ENCODE assay signal across 8 mouse cellular contexts in the genomic region with DNA sequence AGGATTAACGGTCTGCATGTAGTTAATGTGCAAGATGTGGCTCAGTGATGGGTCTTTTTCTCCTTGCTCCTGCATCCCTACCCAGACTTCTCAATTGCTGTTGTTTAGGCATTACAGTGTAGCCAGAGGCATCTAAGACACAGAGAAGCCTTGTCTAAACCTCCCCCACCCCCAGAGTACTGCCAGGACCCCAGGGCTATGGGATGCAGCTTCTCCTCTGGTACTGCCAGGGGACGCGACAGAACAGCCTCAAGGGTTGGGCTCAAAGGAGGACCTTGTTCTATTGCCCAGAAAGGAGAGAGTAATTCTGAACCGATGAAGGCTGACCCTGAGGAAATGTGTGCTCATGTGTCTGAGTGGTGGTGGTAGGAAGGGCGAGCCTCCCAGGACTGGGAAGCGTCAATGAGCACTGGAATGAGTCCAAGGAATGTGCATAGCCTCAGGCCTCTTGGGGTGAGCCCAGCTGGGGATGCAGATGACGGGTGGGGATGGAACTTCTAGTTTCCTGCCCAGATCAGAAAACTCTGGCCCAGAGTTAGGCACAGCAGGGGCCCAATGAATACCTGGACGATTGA. TPM values are rescaled to one million over a fixed set of nuclear protein-coding genes. Genes with fewer than 3 reads are reported as not detected.
DNase-seq lines count a peak whose midpoint lies in the region; ATAC-seq and TF ChIP-seq lines count a peak whose summit lies in the region.

No protein-coding gene starts in this region.

- ATAC-seq in liver, postnatal 0 days: no peak
- peak; percentile 76; the same call in 1 of the 2 replicates for ATAC-seq in embryonic facial prominence, embryonic 15.5 days (ENCODE audit: insufficient number of reproducible peaks, low FRiP score, low TSS enrichment, low read depth)
- peak; percentile 58; the same call in 1 of the 2 replicates for ATAC-seq in stomach, postnatal 0 days (ENCODE audit: low FRiP score, low TSS enrichment)
- ATAC-seq in midbrain, embryonic 11.5 days (ENCODE audit: low FRiP score): no peak
- no peak for ATAC-seq in erythroblast, adult 5-6 weeks (replicated peaks; ENCODE audit: low FRiP score, poor library complexity, severe bottlenecking)

- peaks cover 43% of the 10 kb centered on the region for H3K36me3 ChIP-seq in liver, adult 2 months (ENCODE audit: control insufficient read depth, insufficient read depth, low read length)
- H3K36me3 ChIP-seq in liver, postnatal 0 days (replicated peaks; ENCODE audit: insufficient read depth, low read length): peaks cover 56% of the 10 kb centered on the region
- H3K36me3 ChIP-seq in embryonic facial prominence, embryonic 15.5 days: peaks cover 90% of the 10 kb centered on the region
- H3K36me3 ChIP-seq in stomach, postnatal 0 days (ENCODE audit: control insufficient read depth, insufficient read depth, low read length): peaks cover 16% of the 10 kb centered on the region
- peaks cover 28% of the 10 kb centered on the region for H3K36me3 ChIP-seq in midbrain, embryonic 11.5 days (ENCODE audit: control insufficient read depth, insufficient read depth, low read length)

- H3K9ac ChIP-seq in liver, adult 2 months (ENCODE audit: low read depth, low read length): no peak overlapping the region
- no peak overlapping the region for H3K9ac ChIP-seq in liver, postnatal 0 days (replicated peaks)
- H3K9ac ChIP-seq in embryonic facial prominence, embryonic 15.5 days: no peak overlapping the region
- no peak overlapping the region for H3K9ac ChIP-seq in stomach, postnatal 0 days (ENCODE audit: low read length)
- no peak overlapping the region for H3K9ac ChIP-seq in midbrain, embryonic 11.5 days (ENCODE audit: low read length)

- H3K4me3 ChIP-seq in liver, adult 2 months (ENCODE audit: insufficient read depth, low read depth, low read length): no peak overlapping the region
- H3K4me3 ChIP-seq in liver, postnatal 0 days (ENCODE audit: low read depth, low read length): no peak overlapping the region
- H3K4me3 ChIP-seq in embryonic facial prominence, embryonic 15.5 days (replicated peaks): no peak overlapping the region
- H3K4me3 ChIP-seq in stomach, postnatal 0 days (ENCODE audit: low read depth, low read length): no peak overlapping the region
- H3K4me3 ChIP-seq in midbrain, embryonic 11.5 days (ENCODE audit: low read depth, low read length): no peak overlapping the region

- H3K9me3 ChIP-seq in liver, postnatal 0 days (ENCODE audit: low read length): no peaks in the 10 kb centered on the region
- no peaks in the 10 kb centered on the region for H3K9me3 ChIP-seq in embryonic facial prominence, embryonic 15.5 days (replicated peaks)
- no peaks in the 10 kb centered on the region for H3K9me3 ChIP-seq in stomach, postnatal 0 days (ENCODE audit: control insufficient read depth, low read length)
- no peaks in the 10 kb centered on the region for H3K9me3 ChIP-seq in midbrain, embryonic 11.5 days (ENCODE audit: control insufficient read depth, low read length)

- DNase-seq in liver, adult 2 months (ENCODE audit: extremely low read depth, low read depth, low spot score): peak; percentile 29
- no peak for DNase-seq in liver, postnatal 0 days
- peak; percentile 66 to 79 for DNase-seq in kidney, adult 8-10 months
- DNase-seq in stomach, postnatal 0 days (ENCODE audit: low spot score): no peak
- DNase-seq in midbrain, embryonic 11.5 days (ENCODE audit: low spot score, missing footprints): no peak
- DNase-seq in cerebellum, postnatal 25 days: no peak

- no peaks in the 10 kb centered on the region for H3K27me3 ChIP-seq in liver, adult 2 months (ENCODE audit: control insufficient read depth, insufficient read depth, low read length)
- H3K27me3 ChIP-seq in liver, postnatal 0 days (ENCODE audit: insufficient read depth, low read length): no peaks in the 10 kb centered on the region
- no peaks in the 10 kb centered on the region for H3K27me3 ChIP-seq in embryonic facial prominence, embryonic 15.5 days
- no peaks in the 10 kb centered on the region for H3K27me3 ChIP-seq in stomach, postnatal 0 days (ENCODE audit: control insufficient read depth, insufficient read depth, low read length)
- H3K27me3 ChIP-seq in midbrain, embryonic 11.5 days (ENCODE audit: control insufficient read depth, insufficient read depth, low read length): no peaks in the 10 kb centered on the region

- TF ChIP-seq EP300 in liver, postnatal 0 days (IDR thresholded peaks at IDR 0.05; ENCODE audit: low read depth): no peak
- no peak for TF ChIP-seq EP300 in stomach, postnatal 0 days (optimal IDR thresholded peaks at IDR 0.05)

- H3K79me2 ChIP-seq in liver, adult 2 months (ENCODE audit: control insufficient read depth, insufficient read depth, low read length): no peaks in the 10 kb centered on the region

- TF ChIP-seq POLR2A in liver, adult 2 months (IDR thresholded peaks at IDR 0.05; ENCODE audit: extremely low read depth, insufficient read depth, low read length): no peak

- no peaks in the 10 kb centered on the region for H3K4me1 ChIP-seq in liver, adult 2 months (ENCODE audit: control insufficient read depth, insufficient read depth, low read length)
- H3K4me1 ChIP-seq in liver, postnatal 0 days (ENCODE audit: insufficient read depth): no peaks in the 10 kb centered on the region
- H3K4me1 ChIP-seq in embryonic facial prominence, embryonic 15.5 days: peaks cover 17% of the 10 kb centered on the region
- H3K4me1 ChIP-seq in stomach, postnatal 0 days (replicated peaks; ENCODE audit: control insufficient read depth, insufficient read depth): no peaks in the 10 kb centered on the region
- no peaks in the 10 kb centered on the region for H3K4me1 ChIP-seq in midbrain, embryonic 11.5 days (ENCODE audit: control insufficient read depth, insufficient read depth, low read length)

- no peak for TF ChIP-seq CTCF in liver, adult 2 months (IDR thresholded peaks at IDR 0.05; ENCODE audit: low read depth, low read length)
- no peak for TF ChIP-seq CTCF in liver, postnatal 0 days (IDR thresholded peaks at IDR 0.05; ENCODE audit: low read depth)
- TF ChIP-seq CTCF in stomach, postnatal 0 days (IDR thresholded peaks at IDR 0.05; ENCODE audit: low read depth): no peak

- H3K27ac ChIP-seq in liver, adult 2 months (replicated peaks; ENCODE audit: insufficient read depth, low read depth, low read length): no peak overlapping the region
- H3K27ac ChIP-seq in liver, postnatal 0 days (ENCODE audit: low read depth): no peak overlapping the region
- H3K27ac ChIP-seq in embryonic facial prominence, embryonic 15.5 days (replicated peaks): 0 out of 2 replicates have a peak overlapping the region, but pooled peaks have one; percentile 44
- H3K27ac ChIP-seq in stomach, postnatal 0 days (replicated peaks): 0 out of 2 replicates have a peak overlapping the region, but pooled peaks have one; percentile 1
- no peak overlapping the region for H3K27ac ChIP-seq in midbrain, embryonic 11.5 days (ENCODE audit: low read depth, low read length)

- no peak overlapping the region for H3K4me2 ChIP-seq in liver, postnatal 0 days (ENCODE audit: low read depth, low read length)
- H3K4me2 ChIP-seq in embryonic facial prominence, embryonic 15.5 days (replicated peaks): no peak overlapping the region
- H3K4me2 ChIP-seq in stomach, postnatal 0 days (replicated peaks; ENCODE audit: low read depth): no peak overlapping the region
- no peak overlapping the region for H3K4me2 ChIP-seq in midbrain, embryonic 11.5 days

- WGBS in liver, adult 2 months: 74% methylated on average over 8 of the region's 8 CpGs
- 84% methylated on average over 8 of the region's 8 CpGs for WGBS in liver, postnatal 0 days (ENCODE audit: insufficient replicate concordance)
- WGBS in embryonic facial prominence, embryonic 15.5 days: 50% methylated on average over 8 of the region's 8 CpGs
- 49% methylated on average over 8 of the region's 8 CpGs for WGBS in stomach, postnatal 0 days
- 90% methylated on average over 8 of the region's 8 CpGs for WGBS in midbrain, embryonic 11.5 days

RNA-seq across cellular contexts. Expression of a gene that starts 19.1 kb away (rescaled TPM):
- total RNA-seq in liver, adult 2 months (2014; rRNA removed): 18.4 and 24.4 TPM in 2 replicates
- 4.0 and 4.6 TPM in 2 replicates for polyA plus RNA-seq in liver, adult 2 months (2012; rRNA removed)
- polyA plus RNA-seq in liver, postnatal 0 days (2015; fragmentation: Nextera tagmentation; extraction: Ambion mirVana): 75.4 and 81.4 TPM in 2 replicates
- polyA plus RNA-seq in embryonic facial prominence, embryonic 15.5 days (2015; fragmentation: Nextera tagmentation; extraction: Ambion mirVana): 16.8 and 18.1 TPM in 2 replicates
- polyA plus RNA-seq in stomach, postnatal 0 days (2015; fragmentation: Nextera tagmentation; extraction: Ambion mirVana): 18.9 and 23.1 TPM in 2 replicates
- 6.3 and 7.5 TPM in 2 replicates for polyA plus RNA-seq in midbrain, embryonic 11.5 days (2014; fragmentation: Nextera tagmentation; extraction: Ambion mirVana)
- total RNA-seq in erythroblast, adult 5-6 weeks (2015; ENCODE audit: low replicate concordance): 69.4 and 105 TPM in 2 replicates
- total RNA-seq in erythroblast, adult 5-6 weeks (2017; ENCODE audit: low replicate concordance): 115 and 118 TPM in 2 replicates

RNA-seq across cellular contexts. Expression of a gene that starts 25.4 kb away (rescaled TPM):
- total RNA-seq in liver, adult 2 months (2014; rRNA removed): 16.1 TPM in 2 replicates
- polyA plus RNA-seq in liver, adult 2 months (2012; rRNA removed): 52.8 and 59.1 TPM in 2 replicates
- 16.9 and 21.1 TPM in 2 replicates for polyA plus RNA-seq in liver, postnatal 0 days (2015; fragmentation: Nextera tagmentation; extraction: Ambion mirVana)
- 78.9 and 84.9 TPM in 2 replicates for polyA plus RNA-seq in embryonic facial prominence, embryonic 15.5 days (2015; fragmentation: Nextera tagmentation; extraction: Ambion mirVana)
- polyA plus RNA-seq in stomach, postnatal 0 days (2015; fragmentation: Nextera tagmentation; extraction: Ambion mirVana): 35.9 and 38.6 TPM in 2 replicates
- 72.8 and 83.8 TPM in 2 replicates for polyA plus RNA-seq in midbrain, embryonic 11.5 days (2014; fragmentation: Nextera tagmentation; extraction: Ambion mirVana)
- 26.1 and 32.9 TPM in 2 replicates for total RNA-seq in erythroblast, adult 5-6 weeks (2015; ENCODE audit: low replicate concordance)
- total RNA-seq in erythroblast, adult 5-6 weeks (2017; ENCODE audit: low replicate concordance): 16.7 and 24.7 TPM in 2 replicates

RNA-seq across cellular contexts. Expression of a gene that starts 25.7 kb away (rescaled TPM):
- 13.4 and 17.6 TPM in 2 replicates for total RNA-seq in liver, adult 2 months (2014; rRNA removed)
- 49.2 and 50.9 TPM in 2 replicates for polyA plus RNA-seq in liver, adult 2 months (2012; rRNA removed)
- polyA plus RNA-seq in liver, postnatal 0 days (2015; fragmentation: Nextera tagmentation; extraction: Ambion mirVana): 18.0 and 18.6 TPM in 2 replicates
- polyA plus RNA-seq in embryonic facial prominence, embryonic 15.5 days (2015; fragmentation: Nextera tagmentation; extraction: Ambion mirVana): 47.7 and 52.1 TPM in 2 replicates
- 27.5 and 28.3 TPM in 2 replicates for polyA plus RNA-seq in stomach, postnatal 0 days (2015; fragmentation: Nextera tagmentation; extraction: Ambion mirVana)
- 44.4 and 50.5 TPM in 2 replicates for polyA plus RNA-seq in midbrain, embryonic 11.5 days (2014; fragmentation: Nextera tagmentation; extraction: Ambion mirVana)
- 6.3 and 9.0 TPM in 2 replicates for total RNA-seq in erythroblast, adult 5-6 weeks (2015; ENCODE audit: low replicate concordance)
- 3.4 TPM in 1 of 2 replicates, not detected in the other for total RNA-seq in erythroblast, adult 5-6 weeks (2017; ENCODE audit: low replicate concordance)

RNA-seq across cellular contexts. Expression of a gene that starts 33.6 kb away (rescaled TPM):
- total RNA-seq in liver, adult 2 months (2014; rRNA removed): 0.18 TPM in 1 of 2 replicates, not detected in the other
- 0.70 and 0.71 TPM in 2 replicates for polyA plus RNA-seq in liver, adult 2 months (2012; rRNA removed)
- polyA plus RNA-seq in liver, postnatal 0 days (2015; fragmentation: Nextera tagmentation; extraction: Ambion mirVana): 0.12 and 0.26 TPM in 2 replicates
- 4.8 and 5.3 TPM in 2 replicates for polyA plus RNA-seq in embryonic facial prominence, embryonic 15.5 days (2015; fragmentation: Nextera tagmentation; extraction: Ambion mirVana)
- 0.96 and 1.3 TPM in 2 replicates for polyA plus RNA-seq in stomach, postnatal 0 days (2015; fragmentation: Nextera tagmentation; extraction: Ambion mirVana)
- polyA plus RNA-seq in midbrain, embryonic 11.5 days (2014; fragmentation: Nextera tagmentation; extraction: Ambion mirVana): 4.5 and 5.0 TPM in 2 replicates
- 6.9 TPM in 1 of 2 replicates, not detected in the other for total RNA-seq in erythroblast, adult 5-6 weeks (2015; ENCODE audit: low replicate concordance)
- total RNA-seq in erythroblast, adult 5-6 weeks (2017; ENCODE audit: low replicate concordance): not detected in 2 replicates

RNA-seq across cellular contexts. Expression of a gene that starts 38.1 kb away (rescaled TPM):
- 16.4 and 25.4 TPM in 2 replicates for total RNA-seq in liver, adult 2 months (2014; rRNA removed)
- polyA plus RNA-seq in liver, adult 2 months (2012; rRNA removed): 41.1 and 54.3 TPM in 2 replicates
- 13.5 and 21.1 TPM in 2 replicates for polyA plus RNA-seq in liver, postnatal 0 days (2015; fragmentation: Nextera tagmentation; extraction: Ambion mirVana)
- 20.2 and 23.5 TPM in 2 replicates for polyA plus RNA-seq in embryonic facial prominence, embryonic 15.5 days (2015; fragmentation: Nextera tagmentation; extraction: Ambion mirVana)
- 29.1 and 29.4 TPM in 2 replicates for polyA plus RNA-seq in stomach, postnatal 0 days (2015; fragmentation: Nextera tagmentation; extraction: Ambion mirVana)
- 3.3 and 3.5 TPM in 2 replicates for polyA plus RNA-seq in midbrain, embryonic 11.5 days (2014; fragmentation: Nextera tagmentation; extraction: Ambion mirVana)
- total RNA-seq in erythroblast, adult 5-6 weeks (2015; ENCODE audit: low replicate concordance): 47.0 and 53.2 TPM in 2 replicates
- total RNA-seq in erythroblast, adult 5-6 weeks (2017; ENCODE audit: low replicate concordance): 7.7 and 15.1 TPM in 2 replicates

Comparison
In these comparisons a context has a peak if more than half of its experiments do, and no peak if none do; other contexts are left out.
1. DNase-seq: peak in liver, adult 2 months (single experiment) and kidney, adult 8-10 months (2 of 2); none in liver, postnatal 0 days (single experiment), stomach, postnatal 0 days (single experiment), midbrain, embryonic 11.5 days (single experiment) and cerebellum, postnatal 25 days (0 of 2).
2. H3K27ac ChIP-seq: peak in embryonic facial prominence, embryonic 15.5 days (single experiment) and stomach, postnatal 0 days (single experiment); none in liver, adult 2 months (single experiment), liver, postnatal 0 days (single experiment) and midbrain, embryonic 11.5 days (single experiment).
3. ATAC-seq: peak in embryonic facial prominence, embryonic 15.5 days (single experiment) and stomach, postnatal 0 days (single experiment); none in liver, postnatal 0 days (single experiment), midbrain, embryonic 11.5 days (single experiment) and erythroblast, adult 5-6 weeks (single experiment).